Mouse (Mus musculus): ENCODE measurements around the gene Rsad2. TPM values are rescaled to one million over a fixed set of nuclear protein-coding genes. Genes with fewer than 3 reads are reported as not detected.

Gene Rsad2
- polyA plus RNA-seq, 1 experiment from 2014 or later: 0.89 TPM

GRCm38 (mm10) chr12:26478196-26479004 is 22.1 kb upstream of the Rsad2 start:
- 63% methylated on average over 18 of the region's 18 CpGs for WGBS
- ATAC-seq (ENCODE audit: low FRiP score, low TSS enrichment) (no peak), DNase-seq (ENCODE audit: low spot score) (no peak)
- H3K9me3 ChIP-seq (ENCODE audit: control insufficient read depth, low read length): no peaks in the 10 kb centered on the region
- H3K4me3 ChIP-seq (ENCODE audit: low read depth, low read length): no peak overlapping the region
- no peaks in the 10 kb centered on the region for H3K27me3 ChIP-seq (ENCODE audit: control insufficient read depth, insufficient read depth, low read length)
- H3K9ac ChIP-seq (ENCODE audit: low read length): no peak overlapping the region
- no peak overlapping the region for H3K27ac ChIP-seq (replicated peaks)
- H3K4me2 ChIP-seq (replicated peaks; ENCODE audit: low read depth): 0 out of 2 replicates have a peak overlapping the region, but pooled peaks have one; percentile 8
- H3K4me1 ChIP-seq (replicated peaks; ENCODE audit: control insufficient read depth, insufficient read depth): no peaks in the 10 kb centered on the region
- TF ChIP-seq EP300 (optimal IDR thresholded peaks at IDR 0.05): no peak
- no peak for TF ChIP-seq CTCF (IDR thresholded peaks at IDR 0.05; ENCODE audit: low read depth)
- H3K36me3 ChIP-seq (ENCODE audit: control insufficient read depth, insufficient read depth, low read length): no peaks in the 10 kb centered on the region

DNA sequence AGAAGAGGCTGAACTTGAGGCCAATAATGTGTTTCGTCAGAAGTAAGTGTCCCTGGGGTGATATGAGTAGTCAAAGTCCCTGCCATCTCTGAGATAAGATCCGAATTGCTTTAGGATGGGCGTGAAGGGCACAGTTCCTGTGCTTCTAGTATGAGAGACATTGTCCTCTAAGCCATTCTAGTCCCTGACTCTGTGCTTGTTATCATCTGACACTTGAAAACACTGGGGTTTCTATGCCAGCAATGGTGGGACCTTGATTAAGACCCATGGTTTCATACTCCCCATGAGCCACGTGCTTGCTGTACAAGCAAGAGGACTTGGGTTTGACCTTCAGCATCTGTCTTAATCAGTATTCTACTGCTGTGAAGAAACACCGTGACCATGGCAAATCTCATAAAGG is 20.9 kb upstream of the Rsad2 start:
- ATAC-seq (ENCODE audit: low FRiP score, low TSS enrichment) (no peak), DNase-seq (ENCODE audit: low spot score) (no peak)
- H3K27ac ChIP-seq (replicated peaks): no peak overlapping the region
- H3K9ac ChIP-seq (ENCODE audit: low read length): no peak overlapping the region
- whole genome bisulfite sequencing: 92% methylated on average over 5 of the region's 5 CpGs
- H3K4me2 ChIP-seq (replicated peaks; ENCODE audit: low read depth): no peak overlapping the region
- H3K4me3 ChIP-seq (ENCODE audit: low read depth, low read length): no peak overlapping the region
- no peaks in the 10 kb centered on the region for H3K36me3 ChIP-seq (ENCODE audit: control insufficient read depth, insufficient read depth, low read length)
- no peaks in the 10 kb centered on the region for H3K27me3 ChIP-seq (ENCODE audit: control insufficient read depth, insufficient read depth, low read length)
- TF ChIP-seq EP300 (optimal IDR thresholded peaks at IDR 0.05) (no peak), CTCF (IDR thresholded peaks at IDR 0.05; ENCODE audit: low read depth) (no peak)
- H3K9me3 ChIP-seq (ENCODE audit: control insufficient read depth, low read length): no peaks in the 10 kb centered on the region
- no peaks in the 10 kb centered on the region for H3K4me1 ChIP-seq (replicated peaks; ENCODE audit: control insufficient read depth, insufficient read depth)

DNA sequence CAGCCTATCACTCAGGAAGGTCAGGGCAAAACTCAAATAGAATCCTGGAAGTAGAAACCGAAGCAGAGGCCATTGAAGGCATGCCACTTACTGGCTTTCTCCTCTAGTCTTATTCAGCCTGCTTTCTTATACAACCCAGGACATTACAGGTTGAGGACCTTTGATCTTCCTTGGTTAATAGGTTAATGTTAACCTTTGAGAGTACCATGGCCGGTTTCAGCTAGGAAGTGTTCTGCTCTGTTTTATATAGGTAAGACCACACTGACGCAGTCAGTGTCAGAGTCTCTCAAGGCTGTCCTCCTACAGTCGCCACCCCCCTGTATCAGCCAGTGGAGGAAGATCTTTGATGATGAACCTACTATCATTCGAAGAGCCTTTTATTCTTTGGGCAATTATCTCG is 17.5 kb upstream of the Rsad2 start:
- ATAC-seq (ENCODE audit: low FRiP score, low TSS enrichment): no peak

GRCm38 (mm10) chr12:26472770-26473481 is 16.7 kb upstream of the Rsad2 start:
- no peak for DNase-seq (ENCODE audit: low spot score)
- H3K4me3 ChIP-seq (ENCODE audit: low read depth, low read length): no peak overlapping the region
- H3K9me3 ChIP-seq (ENCODE audit: control insufficient read depth, low read length): no peaks in the 10 kb centered on the region
- no peaks in the 10 kb centered on the region for H3K36me3 ChIP-seq (ENCODE audit: control insufficient read depth, insufficient read depth, low read length)
- no peak for ATAC-seq (ENCODE audit: low FRiP score, low TSS enrichment)
- no peak overlapping the region for H3K9ac ChIP-seq (ENCODE audit: low read length)
- no peaks in the 10 kb centered on the region for H3K4me1 ChIP-seq (replicated peaks; ENCODE audit: control insufficient read depth, insufficient read depth)
- no peak overlapping the region for H3K4me2 ChIP-seq (replicated peaks; ENCODE audit: low read depth)
- TF ChIP-seq EP300 (optimal IDR thresholded peaks at IDR 0.05) (no peak), CTCF (IDR thresholded peaks at IDR 0.05; ENCODE audit: low read depth) (no peak)
- no peak overlapping the region for H3K27ac ChIP-seq (replicated peaks)
- H3K27me3 ChIP-seq (ENCODE audit: control insufficient read depth, insufficient read depth, low read length): no peaks in the 10 kb centered on the region
- 85% methylated on average over 3 of the region's 3 CpGs for WGBS

More for the DNA sequence above, 17.5 kb upstream of the Rsad2 start:
- TF ChIP-seq EP300 (optimal IDR thresholded peaks at IDR 0.05) (no peak), CTCF (IDR thresholded peaks at IDR 0.05; ENCODE audit: low read depth) (no peak)
- Histone ChIP-seq H3K9me3 (ENCODE audit: control insufficient read depth, low read length) (no peaks in the 10 kb centered on the region), H3K4me2 (replicated peaks; ENCODE audit: low read depth) (no peak overlapping the region), H3K9ac (ENCODE audit: low read length) (no peak overlapping the region), H3K36me3 (ENCODE audit: control insufficient read depth, insufficient read depth, low read length) (no peaks in the 10 kb centered on the region), H3K27me3 (ENCODE audit: control insufficient read depth, insufficient read depth, low read length) (no peaks in the 10 kb centered on the region), H3K4me3 (ENCODE audit: low read depth, low read length) (no peak overlapping the region), H3K27ac (replicated peaks) (no peak overlapping the region), H3K4me1 (replicated peaks; ENCODE audit: control insufficient read depth, insufficient read depth) (no peaks in the 10 kb centered on the region)
- no peak for DNase-seq (ENCODE audit: low spot score)
- 87% methylated on average over 6 of the region's 6 CpGs for WGBS

- H3K36me3 ChIP-seq (ENCODE audit: control insufficient read depth, insufficient read depth, low read length): no peaks in the 10 kb centered on the region
- H3K27me3 ChIP-seq (ENCODE audit: control insufficient read depth, insufficient read depth, low read length): no peaks in the 10 kb centered on the region
- DNase-seq (ENCODE audit: low spot score) (no peak), ATAC-seq (ENCODE audit: low FRiP score, low TSS enrichment) (no peak)
- H3K4me2 ChIP-seq (replicated peaks; ENCODE audit: low read depth): no peak overlapping the region
- H3K27ac ChIP-seq (replicated peaks): no peak overlapping the region
- WGBS: 62% methylated on average over 3 of the region's 3 CpGs
- no peaks in the 10 kb centered on the region for H3K9me3 ChIP-seq (ENCODE audit: control insufficient read depth, low read length)
- H3K4me1 ChIP-seq (replicated peaks; ENCODE audit: control insufficient read depth, insufficient read depth): no peaks in the 10 kb centered on the region
- H3K4me3 ChIP-seq (ENCODE audit: low read depth, low read length): no peak overlapping the region
- TF ChIP-seq CTCF (IDR thresholded peaks at IDR 0.05; ENCODE audit: low read depth) (no peak), EP300 (optimal IDR thresholded peaks at IDR 0.05) (no peak)
- no peak overlapping the region for H3K9ac ChIP-seq (ENCODE audit: low read length)
These were observed 15.1 kb upstream of the Rsad2 start for GRCm38 (mm10) chr12:26471376-26471775.

DNA sequence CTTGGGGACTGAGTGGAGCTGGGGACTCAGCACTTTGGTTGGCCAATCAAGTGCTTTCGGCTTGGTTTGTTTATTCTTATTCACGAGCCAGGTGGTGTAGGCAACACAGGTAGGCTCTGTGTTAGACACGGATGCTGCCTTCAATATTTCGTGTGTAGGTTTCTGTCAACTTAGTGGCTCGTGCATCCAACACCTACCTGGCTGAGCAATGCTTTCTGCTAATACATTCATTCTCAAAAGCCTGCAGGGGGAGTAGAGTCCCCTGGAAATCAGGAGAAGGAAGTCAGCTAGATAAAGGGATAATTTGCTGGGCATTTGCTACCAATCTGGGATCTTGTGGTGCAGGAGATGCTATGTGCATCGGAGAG is 13.8 kb upstream of the Rsad2 start:
- H3K9ac ChIP-seq (ENCODE audit: low read length): peak overlapping the region; percentile 76
- H3K27me3 ChIP-seq (ENCODE audit: control insufficient read depth, insufficient read depth, low read length): no peaks in the 10 kb centered on the region
- peak overlapping the region; percentile 74 for H3K4me3 ChIP-seq (ENCODE audit: low read depth, low read length)
- ATAC-seq (ENCODE audit: low FRiP score, low TSS enrichment) (peak; percentile 54; the same call in 1 of the 2 replicates), DNase-seq (ENCODE audit: low spot score) (no peak)
- 23% methylated on average over 6 of the region's 6 CpGs for WGBS
- no peaks in the 10 kb centered on the region for H3K36me3 ChIP-seq (ENCODE audit: control insufficient read depth, insufficient read depth, low read length)
- H3K4me1 ChIP-seq (replicated peaks; ENCODE audit: control insufficient read depth, insufficient read depth): no peaks in the 10 kb centered on the region
- TF ChIP-seq EP300 (optimal IDR thresholded peaks at IDR 0.05) (no peak), CTCF (IDR thresholded peaks at IDR 0.05; ENCODE audit: low read depth) (0 out of 2 replicates have a peak, but pooled peaks have one; percentile 24)
- H3K9me3 ChIP-seq (ENCODE audit: control insufficient read depth, low read length): no peaks in the 10 kb centered on the region
- peak overlapping the region; percentile 97 for H3K4me2 ChIP-seq (replicated peaks; ENCODE audit: low read depth)
- no peak overlapping the region; the same call in 1 of the 2 replicates for H3K27ac ChIP-seq (replicated peaks)

All from stomach, postnatal 0 days (tissue).